Mouse (Mus musculus) 3T3-L1 (cell line): ENCODE data around the gene Nfkbil1.

Source experiments
- DNase-seq: peaks from one replicate; pipeline ENCODE4 v3.0.0-alpha.2; 2015; ENCODE audit warnings: low read depth, low spot score

The Nfkbil1 gene

DNA sequence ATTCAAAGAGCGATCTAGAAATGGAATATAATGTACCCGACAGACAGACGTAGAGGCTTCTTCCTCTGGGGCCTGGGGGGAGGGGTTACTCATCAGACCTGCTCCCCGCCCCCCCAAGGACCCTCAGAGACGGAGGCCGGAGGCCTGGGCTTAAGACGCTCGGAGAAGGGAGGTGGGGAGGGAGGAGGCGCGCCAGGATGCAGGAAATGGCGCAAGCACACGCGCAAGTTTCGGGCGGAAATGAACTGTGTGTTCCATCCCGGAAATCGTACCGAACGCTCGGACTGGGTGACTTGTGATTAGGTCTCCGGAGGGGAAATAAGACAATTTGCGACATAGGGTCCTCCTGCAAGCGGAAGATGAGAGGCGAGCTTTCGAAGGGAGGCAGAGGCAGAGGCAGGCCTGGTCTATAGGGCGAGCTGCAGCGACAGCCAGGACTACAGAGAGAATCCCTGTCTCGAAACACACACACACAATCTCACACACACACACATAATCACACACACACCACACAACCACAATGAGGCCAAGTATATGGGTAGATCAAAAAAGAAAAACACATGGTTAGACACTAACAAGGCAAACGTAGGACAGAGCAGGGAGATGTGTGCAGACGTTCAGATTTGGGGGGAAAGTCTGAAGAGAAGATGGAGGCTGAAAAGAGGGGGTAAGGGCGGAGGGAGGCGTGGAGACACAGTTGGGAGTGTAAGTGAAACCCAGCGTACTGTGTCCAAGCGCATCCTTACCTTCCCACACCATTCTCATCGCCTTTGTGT, at the start of gene Nfkbil1:
Gene Nfkbil1, minus strand, starts transcription at position 179 of the 776 bp plus-strand sequence.
- peak; percentile 98 for DNase-seq

DNA sequence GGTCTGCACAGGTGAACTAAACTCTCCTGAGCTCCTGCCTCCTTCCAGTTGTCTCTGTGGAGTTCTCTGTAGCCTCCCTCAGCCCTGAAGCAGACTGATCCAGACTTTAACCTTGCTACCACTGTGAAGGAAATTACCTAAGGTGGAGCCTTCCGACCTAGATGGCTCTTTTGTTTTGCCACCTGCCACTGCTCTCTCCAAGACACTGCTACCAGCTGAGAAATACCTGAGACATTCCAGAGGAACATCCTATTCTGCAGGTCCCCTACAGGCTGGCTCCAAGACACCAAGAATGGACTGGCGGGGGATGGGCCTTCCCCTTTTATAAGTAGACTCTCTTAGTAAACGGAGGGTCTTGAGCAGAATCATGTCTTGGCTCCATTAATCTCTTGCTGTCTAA, 44.7 kb upstream of the Nfkbil1 start:
- no peak for DNase-seq

DNA sequence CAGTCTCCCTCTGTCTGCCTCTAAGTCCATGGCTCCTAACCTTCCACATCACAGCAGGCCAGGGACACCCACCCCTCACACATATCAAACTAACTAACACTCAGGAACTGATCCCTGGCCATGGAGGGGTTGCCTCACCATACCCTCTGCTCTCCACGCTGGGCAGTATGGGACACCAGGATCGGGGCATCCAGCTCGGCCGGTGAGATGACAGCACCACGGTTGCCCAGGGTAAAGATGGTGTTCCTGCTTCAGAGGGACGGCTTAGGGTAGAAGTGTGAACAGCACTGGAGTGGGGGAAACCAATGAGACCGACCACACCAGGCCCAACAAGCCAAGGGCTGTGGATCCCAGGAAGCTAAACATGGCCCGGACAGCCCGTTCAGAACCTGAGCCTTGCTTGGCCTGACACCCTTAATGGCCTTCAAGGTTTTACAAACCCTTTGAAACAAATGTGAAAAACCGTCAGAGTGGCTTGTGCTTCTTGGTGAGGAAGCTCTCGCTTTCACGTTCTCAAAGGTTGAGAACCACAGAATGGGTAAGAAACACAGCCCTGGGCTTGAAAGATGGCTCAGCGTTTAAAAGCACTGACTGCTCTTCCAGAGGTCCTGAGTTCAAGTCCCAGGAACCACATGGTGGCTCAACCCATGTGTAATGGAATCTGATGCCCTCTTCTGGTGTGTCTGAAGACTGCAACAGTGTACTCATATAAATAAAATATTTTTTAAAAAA, 43.5 kb upstream of the Nfkbil1 start:
- no peak for DNase-seq

DNA sequence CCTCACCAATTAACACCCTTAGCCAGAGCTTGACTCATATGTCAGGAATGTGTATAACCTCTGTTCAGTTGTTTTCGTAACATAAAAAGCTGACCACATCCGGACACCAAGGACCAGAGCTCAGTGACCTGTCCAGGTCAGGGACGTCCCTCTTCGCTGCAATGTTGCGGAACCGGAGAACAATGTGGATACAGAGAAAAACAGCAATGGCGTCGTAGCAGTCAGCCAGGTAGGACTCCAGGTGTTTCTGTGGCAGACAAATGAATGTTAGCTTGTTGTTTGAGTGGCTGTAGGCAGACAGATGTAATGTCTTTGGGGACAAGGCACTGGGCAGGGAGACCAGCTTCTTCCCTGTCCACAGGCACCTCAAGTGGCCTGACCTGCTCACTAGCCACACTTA, 42.5 kb upstream of the Nfkbil1 start:
- DNase-seq: no peak

DNA sequence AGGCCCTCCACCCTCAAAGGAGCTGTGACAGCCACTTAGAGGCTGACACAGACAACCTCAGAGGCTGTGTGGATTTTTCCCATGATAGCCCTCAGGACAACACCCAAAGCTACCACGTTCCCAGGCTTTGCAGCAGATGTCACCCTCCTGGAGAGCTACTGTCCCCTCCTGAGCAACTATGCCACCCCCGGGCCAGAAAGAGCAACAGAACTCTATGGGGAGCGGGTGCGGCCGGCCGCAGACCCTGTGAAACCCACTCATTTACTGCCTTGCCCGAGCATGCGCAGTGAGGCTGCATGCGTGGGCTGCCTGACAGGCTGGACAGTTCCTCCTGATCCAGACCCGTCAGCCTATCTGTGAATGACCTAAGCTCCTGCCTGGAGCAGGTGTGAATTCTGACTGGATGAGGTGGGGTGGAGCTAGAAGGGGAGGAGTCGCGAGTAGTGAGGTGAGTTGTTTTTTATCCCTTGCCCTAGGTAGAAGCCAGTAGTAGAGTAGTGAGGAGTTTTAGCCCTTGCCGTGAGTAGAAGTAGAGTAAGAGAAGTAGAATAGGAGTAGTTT, 40.8 kb upstream of the Nfkbil1 start:
- no peak for DNase-seq

DNA sequence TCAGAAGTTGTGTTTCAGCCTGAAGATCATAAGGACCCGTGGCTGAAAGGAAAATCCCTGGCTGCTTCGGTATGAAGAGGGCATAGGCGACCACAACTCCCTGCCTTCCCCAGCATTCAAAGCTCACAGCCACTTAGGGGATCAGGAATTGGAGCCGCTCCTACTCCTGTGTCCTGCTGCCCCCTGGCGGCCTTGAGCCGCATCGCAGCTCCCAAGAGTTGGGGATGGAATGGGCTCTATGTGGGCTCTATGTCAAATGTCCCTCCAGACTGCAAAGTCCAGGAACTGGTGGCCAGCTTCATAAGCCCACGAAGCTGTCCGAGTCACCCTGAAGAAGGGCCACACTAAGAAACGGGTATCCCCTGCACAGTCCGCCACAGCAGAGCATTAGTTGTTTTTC, 39.2 kb upstream of the Nfkbil1 start:
- peak; percentile 92 for DNase-seq

DNA sequence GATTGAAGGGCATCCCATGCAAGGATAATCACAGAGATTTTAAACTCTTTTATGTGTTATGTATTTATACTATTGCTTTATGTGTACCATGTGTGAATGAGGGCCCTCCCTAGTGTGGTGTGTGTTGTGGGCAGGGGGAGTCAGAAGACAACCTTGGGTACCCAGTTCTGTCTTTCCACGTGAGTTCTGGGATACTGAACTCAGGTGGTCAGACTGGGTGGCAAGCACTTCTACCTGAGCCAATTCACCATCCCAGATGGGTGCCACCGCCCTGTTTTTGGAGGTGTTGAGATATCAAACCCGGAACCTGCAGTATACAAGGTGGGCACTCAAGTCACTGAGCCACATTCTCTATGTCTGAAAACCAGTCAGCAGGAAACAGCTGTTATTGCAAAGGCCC, 36.7 kb upstream of the Nfkbil1 start:
- DNase-seq: no peak

DNA sequence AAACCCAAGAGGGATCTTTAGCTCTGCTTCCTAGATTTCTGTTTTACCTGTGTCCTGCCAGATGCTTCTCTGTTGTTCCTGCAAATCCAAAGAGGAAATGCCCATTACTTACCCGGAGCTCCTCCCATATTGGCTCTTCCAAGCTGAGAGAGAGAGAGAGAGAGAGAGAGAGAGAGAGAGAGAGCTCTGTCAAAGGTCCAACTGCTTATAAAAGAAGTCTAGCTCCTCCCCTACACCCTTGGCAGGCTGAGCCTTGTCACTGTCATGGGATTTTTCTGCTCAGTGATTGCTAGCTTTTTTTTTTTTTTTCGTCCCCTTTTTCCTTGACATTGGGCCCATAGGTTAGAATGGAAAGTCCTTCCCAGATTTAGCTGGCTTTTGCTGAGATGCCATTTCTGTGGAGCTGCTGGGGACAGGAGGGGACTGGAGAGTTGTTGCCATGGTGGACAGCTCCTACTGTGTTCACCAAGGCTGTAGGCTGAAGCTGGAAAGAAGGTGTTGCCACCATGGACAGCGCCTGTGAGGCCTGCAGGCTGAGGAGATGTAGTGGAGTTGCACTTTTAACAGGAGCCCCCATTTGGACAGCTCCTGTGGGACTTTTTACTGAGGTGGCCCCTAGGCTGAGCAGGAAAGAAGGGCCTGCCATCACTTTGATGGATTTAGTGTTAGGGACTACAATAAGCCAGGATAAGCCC, 34.2 kb upstream of the Nfkbil1 start:
- DNase-seq: peak; percentile 83

DNA sequence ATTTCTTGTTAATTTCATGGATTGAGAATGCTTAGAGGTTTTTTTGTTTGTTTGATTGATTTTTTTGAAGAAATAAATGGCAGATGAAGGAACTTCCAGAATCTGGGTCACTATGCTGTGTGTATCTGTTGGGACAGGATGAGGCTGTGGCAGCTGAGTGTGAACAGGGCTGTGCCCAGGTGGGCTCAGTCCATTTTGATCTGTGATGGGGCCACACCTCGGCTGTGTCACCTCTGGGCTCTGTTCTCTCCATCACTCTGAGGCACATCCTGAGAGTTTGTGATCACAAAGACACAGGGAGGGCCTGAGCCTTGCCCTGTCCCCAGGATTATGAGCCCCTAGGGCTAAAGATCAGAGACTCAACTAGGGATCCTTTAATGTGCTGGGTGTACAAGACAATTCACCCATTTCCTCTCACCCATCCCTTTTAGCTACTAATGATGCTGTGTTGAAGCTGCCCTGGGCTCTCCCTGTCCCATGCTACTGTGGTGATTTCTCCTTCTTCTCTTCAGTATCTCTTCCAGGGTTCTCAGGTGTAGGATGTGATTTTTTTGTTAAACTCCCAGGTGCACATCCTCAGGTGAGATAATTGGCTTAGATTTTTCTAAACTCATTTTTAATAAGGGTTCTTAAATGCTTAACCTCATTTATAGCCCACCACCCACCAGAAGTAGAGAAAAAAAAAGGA, 32.0 kb upstream of the Nfkbil1 start:
- no peak for DNase-seq

DNA sequence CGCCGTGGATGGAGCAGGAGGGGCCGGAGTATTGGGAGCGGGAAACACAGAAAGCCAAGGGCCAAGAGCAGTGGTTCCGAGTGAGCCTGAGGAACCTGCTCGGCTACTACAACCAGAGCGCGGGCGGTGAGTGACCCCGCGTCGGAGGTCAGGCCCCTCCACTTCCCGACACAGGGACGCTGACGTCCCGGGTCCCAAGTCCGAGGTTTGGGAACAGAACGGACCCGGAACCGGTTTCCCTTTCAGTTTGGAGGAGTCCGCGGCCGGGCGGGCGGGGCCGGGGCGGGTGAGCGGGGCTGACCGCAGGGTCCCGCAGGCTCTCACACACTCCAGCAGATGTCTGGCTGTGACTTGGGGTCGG, 27.9 kb upstream of the Nfkbil1 start:
- DNase-seq: no peak

DNA sequence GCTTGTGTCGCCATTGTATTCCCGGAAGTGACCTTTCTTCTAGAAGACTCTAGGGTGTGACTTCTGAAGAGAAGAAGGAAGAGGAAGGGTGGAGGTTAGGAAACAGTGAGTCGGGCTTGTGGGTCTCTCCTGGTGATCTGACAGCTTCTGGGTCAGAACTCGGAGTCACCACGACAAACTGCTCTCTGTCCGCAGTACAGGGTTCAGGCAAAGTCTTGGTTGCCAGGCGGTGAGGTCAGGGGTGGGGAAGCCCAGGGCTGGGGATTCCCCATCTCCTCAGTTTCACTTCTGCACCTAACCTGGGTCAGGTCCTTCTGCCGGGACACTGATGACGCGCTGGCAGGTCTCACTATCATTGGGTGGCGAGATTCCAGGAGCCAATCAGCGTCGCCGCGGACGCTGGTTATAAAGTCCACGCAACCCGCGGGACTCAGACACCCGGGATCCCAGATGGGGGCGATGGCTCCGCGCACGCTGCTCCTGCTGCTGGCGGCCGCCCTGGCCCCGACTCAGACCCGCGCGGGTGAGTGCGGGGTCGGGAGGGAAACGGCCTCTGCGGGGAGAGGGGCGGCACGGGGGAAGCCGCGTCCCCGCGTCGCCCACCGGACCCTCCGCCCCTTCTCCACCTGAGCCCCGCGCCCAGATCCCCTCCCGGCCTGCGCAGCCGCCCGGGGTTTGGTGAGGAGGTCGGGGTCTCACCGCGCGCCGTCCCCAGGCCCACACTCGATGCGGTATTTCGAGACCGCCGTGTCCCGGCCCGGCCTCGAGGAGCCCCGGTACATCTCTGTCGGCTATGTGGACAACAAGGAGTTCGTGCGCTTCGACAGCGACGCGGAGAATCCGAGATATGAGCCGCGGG, 27.3 kb upstream of the Nfkbil1 start, which contains the start of gene H2-D1:
Gene H2-D1, plus strand, starts transcription at position 67 of the 859 bp plus-strand sequence.
- DNase-seq: peak; percentile 96

DNA sequence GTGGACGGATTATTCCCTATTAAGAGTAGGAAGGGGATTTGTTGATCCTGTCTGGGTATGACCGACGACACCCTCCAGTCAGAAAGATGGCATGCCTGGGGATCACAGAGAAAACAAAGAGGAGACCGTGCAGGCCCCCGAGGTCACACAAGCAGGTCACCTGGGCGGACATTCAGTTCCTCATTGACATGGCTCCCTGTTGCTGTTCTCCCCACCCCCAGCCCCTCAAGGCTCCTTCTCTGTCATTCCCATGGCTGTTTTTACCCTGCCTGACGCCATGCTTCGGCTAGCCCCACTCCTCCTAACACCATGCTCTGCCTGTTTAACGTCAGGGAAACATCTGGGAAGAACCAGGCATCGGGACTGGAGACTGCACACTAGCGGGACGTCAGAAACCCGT, 26.1 kb upstream of the Nfkbil1 start:
- DNase-seq: no peak

DNA sequence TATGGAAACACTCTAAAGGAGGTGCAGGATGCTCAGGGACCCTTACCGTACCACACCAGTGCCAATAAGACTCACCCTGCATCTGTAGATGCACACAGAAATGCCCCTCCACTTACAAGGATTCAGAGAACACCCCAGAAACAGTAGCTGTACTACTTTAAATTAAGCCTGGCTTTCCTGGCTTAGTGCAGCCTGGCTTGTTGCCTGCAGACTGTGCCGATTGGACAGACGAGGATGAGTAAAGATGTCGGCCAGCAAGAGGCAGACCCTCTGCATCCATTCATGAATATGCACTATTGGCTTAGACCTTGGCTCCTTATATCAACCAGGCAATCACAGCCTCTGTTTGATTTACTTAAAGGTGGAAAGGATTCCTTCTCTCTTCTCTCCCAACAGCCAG, 24.0 kb upstream of the Nfkbil1 start:
- DNase-seq: no peak

DNA sequence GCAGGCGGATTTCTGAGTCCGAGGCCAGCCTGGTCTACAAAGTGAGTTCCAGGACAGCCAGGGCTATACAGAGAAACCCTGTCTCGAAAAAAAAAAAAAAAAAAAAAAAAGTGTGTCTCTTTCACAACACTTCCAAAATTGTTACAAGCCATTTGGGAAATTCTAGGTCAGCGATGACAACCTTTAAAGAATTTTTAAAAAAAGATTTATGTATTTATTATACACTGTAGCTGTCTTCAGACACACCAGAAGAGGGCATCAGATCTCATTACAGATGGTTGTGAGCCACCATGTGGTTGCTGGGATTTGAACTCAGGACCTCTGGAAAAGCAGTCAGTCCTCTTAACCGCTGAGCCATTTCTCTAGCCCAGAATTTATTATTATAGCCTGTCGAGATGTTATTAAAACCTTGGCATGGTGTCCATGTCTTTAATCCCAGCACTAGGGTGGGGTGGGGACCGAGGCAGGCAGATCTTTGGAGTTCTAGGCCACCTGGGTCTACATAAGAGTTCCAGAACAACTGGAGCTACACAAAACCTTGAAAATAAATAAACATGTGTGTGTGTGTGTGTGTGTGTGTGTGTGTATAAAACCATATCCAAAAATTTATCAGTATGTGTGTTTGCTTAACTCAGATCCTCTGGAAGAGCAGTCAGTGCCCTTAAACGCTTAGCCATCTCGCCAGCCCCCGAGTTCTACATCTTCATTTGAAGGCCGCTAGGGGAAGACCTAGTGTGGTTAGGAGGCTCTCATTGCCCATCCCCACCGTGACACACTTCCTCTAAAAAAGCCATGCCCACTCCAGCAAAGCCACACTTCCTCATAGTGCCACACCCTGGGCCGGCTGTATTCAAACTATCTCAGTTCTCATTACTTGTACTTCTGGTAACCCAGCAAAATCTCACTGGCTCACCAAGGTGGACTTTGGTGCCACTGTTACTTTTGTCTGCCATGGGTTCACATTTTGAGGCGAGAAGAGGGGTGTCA, 23.2 kb upstream of the Nfkbil1 start:
- peak; percentile 74 for DNase-seq

DNA sequence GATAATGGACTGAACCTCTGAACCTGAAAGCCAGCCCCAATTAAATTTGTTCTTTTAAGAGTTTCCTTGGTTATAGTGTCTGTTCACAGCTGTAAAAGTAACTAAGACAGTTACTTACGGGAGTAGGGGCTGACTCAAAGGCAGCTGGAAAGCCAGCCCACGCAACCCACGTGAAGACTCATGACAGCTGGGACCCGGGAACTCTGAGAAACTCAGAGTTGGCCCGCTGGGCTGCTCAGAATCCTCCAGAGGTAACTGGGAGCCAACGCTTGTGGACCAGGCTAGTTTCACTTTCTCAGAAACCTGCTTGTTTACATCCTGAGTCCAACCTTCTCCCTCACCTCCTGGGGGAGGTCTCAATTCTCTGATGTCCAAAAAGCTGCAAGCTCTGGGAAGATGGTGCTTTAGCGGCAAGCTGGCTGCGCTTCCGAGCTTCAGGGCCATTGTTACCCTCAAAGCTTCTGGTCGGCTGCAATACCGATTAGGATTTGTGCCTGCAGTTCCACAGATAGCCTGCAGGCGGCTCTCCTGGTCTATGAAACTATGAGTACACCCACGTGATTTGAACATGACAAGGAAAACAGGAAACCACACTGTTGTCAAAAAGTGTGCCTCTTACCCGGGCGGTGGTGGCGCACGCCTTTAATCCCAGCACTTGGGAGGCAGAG, 22.4 kb upstream of the Nfkbil1 start:
- DNase-seq: peak; percentile 99

DNA sequence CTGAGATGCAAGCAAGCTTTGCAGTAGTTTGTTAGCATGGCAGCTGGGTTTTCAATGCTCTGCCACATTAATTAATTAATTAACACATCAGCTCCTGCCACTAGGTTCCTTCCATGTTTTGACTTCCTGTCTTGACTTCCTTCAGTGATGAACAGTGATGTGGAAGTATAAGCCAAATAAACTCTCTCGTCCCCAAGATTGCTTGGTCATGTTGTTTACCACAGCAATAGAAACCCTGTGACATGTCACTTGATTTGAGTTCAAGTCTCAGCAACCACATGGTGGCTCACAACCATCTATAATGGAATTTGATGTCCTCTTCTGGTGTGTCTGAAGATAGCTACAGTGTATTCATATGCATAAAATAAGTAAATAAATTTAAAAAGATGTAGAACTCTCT, 21.8 kb upstream of the Nfkbil1 start:
- no peak for DNase-seq

DNA sequence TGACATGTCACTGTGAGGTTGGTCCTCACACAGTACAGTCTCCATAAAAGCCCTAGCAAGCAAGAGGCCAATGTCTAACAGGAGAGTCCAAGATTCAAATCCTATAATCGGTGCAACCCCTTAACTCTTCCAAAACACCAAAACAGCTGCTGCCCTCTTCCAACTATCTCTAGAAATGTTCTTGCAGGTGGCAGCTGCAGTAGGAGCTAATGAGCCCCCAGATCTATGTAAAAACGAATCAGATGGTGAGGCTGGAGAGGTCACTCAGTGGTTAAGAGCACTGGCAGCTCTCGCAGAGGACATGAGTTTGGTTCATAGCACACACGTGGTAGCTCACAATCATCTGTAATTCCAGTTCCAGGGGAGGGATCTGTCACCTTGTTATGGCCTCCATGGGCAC, 20.1 kb upstream of the Nfkbil1 start:
- DNase-seq: no peak

DNA sequence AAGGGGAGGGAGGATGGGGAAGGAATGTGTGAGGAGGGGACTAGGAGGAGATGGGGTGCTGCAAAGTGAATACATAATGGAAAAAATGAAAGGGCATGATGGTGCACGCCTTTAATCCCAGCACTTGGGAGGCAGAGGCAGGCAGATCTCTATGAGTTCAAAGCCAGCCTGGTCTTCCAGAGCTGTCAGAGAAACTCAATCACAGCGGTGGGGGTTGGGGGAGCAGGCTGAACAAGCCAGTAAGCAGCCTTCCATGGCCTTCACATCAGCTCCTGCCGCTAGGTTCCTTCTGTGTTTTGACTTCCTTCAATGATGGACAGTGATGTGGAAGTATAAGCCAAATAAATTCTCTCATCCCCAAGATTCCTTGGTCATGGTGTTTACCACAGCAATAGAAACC, 19.7 kb upstream of the Nfkbil1 start:
- no peak for DNase-seq
